ENCODE assay signal across 11 mouse cellular contexts in the genomic region with DNA sequence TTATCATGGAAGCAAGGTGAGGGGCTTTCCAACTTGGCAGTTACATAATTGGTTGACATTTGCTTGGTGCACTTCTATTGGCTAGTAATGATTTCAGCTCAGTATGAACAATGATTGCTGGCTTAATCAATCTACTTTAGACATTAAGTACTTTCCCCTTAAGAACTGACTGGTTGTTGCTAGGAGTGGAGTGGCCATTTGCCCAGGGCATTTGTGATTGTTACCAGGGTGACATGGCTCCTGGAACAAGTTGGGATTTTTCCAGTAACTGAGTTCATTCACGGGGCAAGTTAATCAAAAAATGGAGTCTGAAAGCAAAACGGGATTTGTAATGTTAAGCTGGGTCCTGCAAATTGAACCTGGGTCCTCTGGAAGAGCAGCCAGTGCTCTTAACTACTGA. TPM values are rescaled to one million over a fixed set of nuclear protein-coding genes. Genes with fewer than 3 reads are reported as not detected.
DNase-seq lines count a peak whose midpoint lies in the region; ATAC-seq and TF ChIP-seq lines count a peak whose summit lies in the region.
"Had no signal": no experiment of that assay in that cellular context is flagged by ENCODE, and none has a peak within 500 bp of the region (broad histone marks: within the 10 kb centered on the region; RNA-seq: fewer than 3 reads in every experiment).

No protein-coding gene starts in this region.

- WGBS in forebrain, embryonic 13.5 days = 29% methylated on average over 2 of the region's 2 CpGs
- WGBS in forebrain, embryonic 10.5 days = 66% methylated on average over 2 of the region's 2 CpGs
- WGBS in liver, adult 2 months = 24% methylated on average over 2 of the region's 2 CpGs
- WGBS in forebrain, embryonic 16.5 days = 33% methylated on average over 2 of the region's 2 CpGs

- DNase-seq in forebrain, embryonic 10.5 days (ENCODE audit: extremely low spot score, low spot score) = no peak
- DNase-seq in liver, adult 2 months (ENCODE audit: extremely low read depth, low read depth, low spot score) = peak; percentile 72
- DNase-seq in liver = no peak
- DNase-seq in layer of hippocampus, adult 8-10 months (ENCODE audit: low spot score in 2 of 2) = peak; percentile 15 to 23
- no peak for DNase-seq in spleen, adult 12 weeks (ENCODE audit: low spot score)
- no peak for DNase-seq in testis, postnatal 14 days (ENCODE audit: low spot score)
- DNase-seq: cerebellum, adult 9-11 months had no signal

- no peak overlapping the region for H3K9ac ChIP-seq in forebrain, embryonic 13.5 days
- H3K9ac ChIP-seq in liver, adult 2 months (ENCODE audit: low read depth, low read length) = no peak overlapping the region
- no peak overlapping the region for H3K9ac ChIP-seq in forebrain, embryonic 16.5 days (replicated peaks; ENCODE audit: low read depth, low read length)

- no peak for TF ChIP-seq CTCF in liver, adult 2 months (IDR thresholded peaks at IDR 0.05; ENCODE audit: low read depth, low read length)

- no peak overlapping the region for H3K4me2 ChIP-seq in forebrain, embryonic 13.5 days
- H3K4me2 ChIP-seq in forebrain, embryonic 16.5 days (ENCODE audit: low read length) = no peak overlapping the region

- H3K79me2 ChIP-seq in liver, adult 2 months (ENCODE audit: control insufficient read depth, insufficient read depth, low read length) = no peaks in the 10 kb centered on the region

- no peak for TF ChIP-seq POLR2A in liver, adult 2 months (IDR thresholded peaks at IDR 0.05; ENCODE audit: extremely low read depth, insufficient read depth, low read length)

- H3K9me3 ChIP-seq in forebrain, embryonic 13.5 days (replicated peaks) = no peaks in the 10 kb centered on the region
- H3K9me3 ChIP-seq in forebrain, embryonic 10.5 days = no peaks in the 10 kb centered on the region
- 0 out of 2 replicates have a peak, but pooled peaks cover 2% of the 10 kb centered on the region for H3K9me3 ChIP-seq in forebrain, embryonic 16.5 days (ENCODE audit: control insufficient read depth, low read length)

- H3K27me3 ChIP-seq in forebrain, embryonic 13.5 days = no peaks in the 10 kb centered on the region
- no peaks in the 10 kb centered on the region for H3K27me3 ChIP-seq in forebrain, embryonic 10.5 days (ENCODE audit: poor library complexity, severe bottlenecking)
- no peaks in the 10 kb centered on the region for H3K27me3 ChIP-seq in liver, adult 2 months (ENCODE audit: control insufficient read depth, insufficient read depth, low read length)
- no peaks in the 10 kb centered on the region for H3K27me3 ChIP-seq in forebrain, embryonic 16.5 days (replicated peaks; ENCODE audit: control insufficient read depth, insufficient read depth, low read length)

- no peak overlapping the region for H3K27ac ChIP-seq in forebrain, embryonic 13.5 days
- no peak overlapping the region for H3K27ac ChIP-seq in forebrain, embryonic 10.5 days
- H3K27ac ChIP-seq in liver, adult 2 months (replicated peaks; ENCODE audit: insufficient read depth, low read depth, low read length) = no peak overlapping the region
- no peak overlapping the region for H3K27ac ChIP-seq in forebrain, embryonic 16.5 days (ENCODE audit: low read length)

- no peak overlapping the region for H3K4me3 ChIP-seq in forebrain, embryonic 13.5 days
- no peak overlapping the region for H3K4me3 ChIP-seq in forebrain, embryonic 10.5 days
- H3K4me3 ChIP-seq in liver, adult 2 months (ENCODE audit: insufficient read depth, low read depth, low read length) = no peak overlapping the region
- no peak overlapping the region for H3K4me3 ChIP-seq in forebrain, embryonic 16.5 days (replicated peaks; ENCODE audit: low read length)

- ATAC-seq in forebrain, embryonic 13.5 days = peak; percentile 68
- peak; percentile 78 for ATAC-seq in forebrain, embryonic 16.5 days

- peaks cover 6% of the 10 kb centered on the region; the same call in 1 of the 2 replicates for H3K4me1 ChIP-seq in forebrain, embryonic 13.5 days
- peaks cover 8% of the 10 kb centered on the region for H3K4me1 ChIP-seq in forebrain, embryonic 10.5 days
- H3K4me1 ChIP-seq in liver, adult 2 months (ENCODE audit: control insufficient read depth, insufficient read depth, low read length) = peaks cover 7% of the 10 kb centered on the region; the same call in 1 of the 2 replicates
- H3K4me1 ChIP-seq in forebrain, embryonic 16.5 days (replicated peaks; ENCODE audit: control insufficient read depth, insufficient read depth, low read length) = no peaks in the 10 kb centered on the region

- no peaks in the 10 kb centered on the region for H3K36me3 ChIP-seq in forebrain, embryonic 13.5 days (ENCODE audit: poor library complexity, severe bottlenecking)
- H3K36me3 ChIP-seq in forebrain, embryonic 10.5 days (replicated peaks) = no peaks in the 10 kb centered on the region
- H3K36me3 ChIP-seq in liver, adult 2 months (ENCODE audit: control insufficient read depth, insufficient read depth, low read length) = no peaks in the 10 kb centered on the region
- no peaks in the 10 kb centered on the region for H3K36me3 ChIP-seq in forebrain, embryonic 16.5 days (ENCODE audit: control insufficient read depth, insufficient read depth)

RNA-seq across cellular contexts. Expression of a gene that starts 15.8 kb away (rescaled TPM):
- polyA plus RNA-seq in forebrain, embryonic 13.5 days (2015; fragmentation: Nextera tagmentation; extraction: Ambion mirVana) = 0.03 and 0.06 TPM in 2 replicates
- 0.20 and 0.22 TPM in 2 replicates for polyA plus RNA-seq in forebrain, embryonic 10.5 days (2016; fragmentation: Nextera tagmentation; extraction: Ambion mirVana)
- 0.18 TPM in 1 of 2 replicates, not detected in the other for total RNA-seq in liver, adult 2 months (2014; rRNA removed)
- not detected in 2 replicates for polyA plus RNA-seq in liver, adult 2 months (2012; rRNA removed)
- polyA plus RNA-seq in forebrain, embryonic 16.5 days (2015; fragmentation: Nextera tagmentation; extraction: Ambion mirVana) = 0.04 and 0.10 TPM in 2 replicates
- under 1 TPM in 2 of 4 experiments, not detected in 2; 0.04 to 0.07 TPM for total RNA-seq in layer of hippocampus, adult 8-10 months (2022)
- total RNA-seq: hematopoietic stem cell, adult 5-6 weeks; megakaryocyte progenitor cell, adult 5-6 weeks had no signal

Comparison
In these comparisons a context has a peak if more than half of its experiments do, and no peak if none do; other contexts are left out.
1. DNase-seq: peak in liver, adult 2 months (single experiment) and layer of hippocampus, adult 8-10 months (2 of 2); none in forebrain, embryonic 10.5 days (single experiment), liver (single experiment), spleen, adult 12 weeks (single experiment) and testis, postnatal 14 days (single experiment).